Mouse (Mus musculus) T-helper 2 cell (primary cell): Measurements from ENCODE around the gene Spag7.

Experiments
- in situ Hi-C: fragments of 300-600 bp; cut with MboI, MseI; formaldehyde crosslinking; loops from one replicate; pipeline ENCODE4 v1.15.1; 2025; ENCODE audit warnings: high pct_unique_total_duplicates

Gene Spag7

GRCm38 (mm10) chr11:70658521-70658920, 10.7 kb downstream of the Spag7 start:
- in situ Hi-C loops: loop anchor here (25.0 kb wide), 2 partner anchors 896 to 1246 kb away; partner anchors contain the start of genes Kdm6b, Polr2a, Slc35g3 and Zbtb4

GRCm38 (mm10) chr11:70657991-70658390, 11.2 kb downstream of the Spag7 start:
- in situ Hi-C loops: loop anchor here (25.0 kb wide), 2 partner anchors 896 to 1246 kb away; partner anchors contain the start of genes Kdm6b, Polr2a, Slc35g3 and Zbtb4

GRCm38 (mm10) chr11:70657573-70657972, 11.6 kb downstream of the Spag7 start:
- in situ Hi-C loops: loop anchor here (25.0 kb wide), 2 partner anchors 895 to 1245 kb away; partner anchors contain the start of genes Kdm6b, Polr2a, Slc35g3 and Zbtb4

GRCm38 (mm10) chr11:70656964-70657363, 12.3 kb downstream of the Spag7 start, which contains the start of gene Eno3:
Eno3 (plus strand) TSS chr11:70657202.
- in situ Hi-C loops: loop anchor here (25.0 kb wide), 2 partner anchors 895 to 1245 kb away; partner anchors contain the start of genes Kdm6b, Polr2a, Slc35g3 and Zbtb4

- in situ Hi-C loops: loop anchor here (25.0 kb wide), 2 partner anchors 894 to 1244 kb away; partner anchors contain the start of genes Kdm6b, Polr2a, Slc35g3 and Zbtb4
These were observed 12.7 kb downstream of the Spag7 start for GRCm38 (mm10) chr11:70656456-70656927.

- in situ Hi-C loops: loop anchor here (25.0 kb wide), 2 partner anchors 894 to 1244 kb away; partner anchors contain the start of genes Kdm6b, Polr2a, Slc35g3 and Zbtb4
These were observed 13.4 kb downstream of the Spag7 start for GRCm38 (mm10) chr11:70655571-70656455.

GRCm38 (mm10) chr11:70654923-70655570, 14.2 kb downstream of the Spag7 start:
- in situ Hi-C loops: loop anchor here (25.0 kb wide), 2 partner anchors 893 to 1243 kb away; partner anchors contain the start of genes Kdm6b, Polr2a, Slc35g3 and Zbtb4

- in situ Hi-C loops: loop anchor here (25.0 kb wide), 2 partner anchors 892 to 1242 kb away; partner anchors contain the start of genes Kdm6b, Polr2a, Slc35g3 and Zbtb4
These were observed 14.9 kb downstream of the Spag7 start, which contains the start of gene Pfn1 for GRCm38 (mm10) chr11:70654198-70654922. Pfn1 (minus strand) TSS chr11:70654644.

- in situ Hi-C loops: loop anchor here (25.0 kb wide), 2 partner anchors 891 to 1241 kb away; partner anchors contain the start of genes Kdm6b, Polr2a, Slc35g3 and Zbtb4
These were observed 15.6 kb downstream of the Spag7 start for GRCm38 (mm10) chr11:70653345-70654197.

- in situ Hi-C loops: loop anchor here (25.0 kb wide), 2 partner anchors 891 to 1241 kb away; partner anchors contain the start of genes Kdm6b, Polr2a, Slc35g3 and Zbtb4
These were observed 16.3 kb downstream of the Spag7 start for GRCm38 (mm10) chr11:70652884-70653344.

- in situ Hi-C loops: loop anchor here (25.0 kb wide), 2 partner anchors 890 to 1240 kb away; partner anchors contain the start of genes Kdm6b, Polr2a, Slc35g3 and Zbtb4
These were observed 17.0 kb downstream of the Spag7 start for GRCm38 (mm10) chr11:70652029-70652883.

GRCm38 (mm10) chr11:70651391-70651790, 17.8 kb downstream of the Spag7 start:
- in situ Hi-C loops: loop anchor here (25.0 kb wide), 2 partner anchors 889 to 1239 kb away; partner anchors contain the start of genes Kdm6b, Polr2a, Slc35g3 and Zbtb4

- in situ Hi-C loops: loop anchor here (25.0 kb wide), 2 partner anchors 888 to 1238 kb away; partner anchors contain the start of genes Kdm6b, Polr2a, Slc35g3 and Zbtb4
These were observed 18.7 kb downstream of the Spag7 start for GRCm38 (mm10) chr11:70650322-70651175.

GRCm38 (mm10) chr11:70649185-70649734, 20.0 kb downstream of the Spag7 start:
- in situ Hi-C loops: no loop called here

GRCm38 (mm10) chr11:70648512-70648911, 20.7 kb downstream of the Spag7 start:
- in situ Hi-C loops: no loop called here

GRCm38 (mm10) chr11:70647716-70648420, 21.3 kb downstream of the Spag7 start:
- in situ Hi-C loops: no loop called here
